Mouse (Mus musculus): ENCODE data around the gene Rpl22l1. TPM values are rescaled to one million over a fixed set of nuclear protein-coding genes. Genes with fewer than 3 reads are reported as not detected.

Rpl22l1 gene
- polyA plus RNA-seq, 1 experiment from 2014 or later, result 225 TPM

GRCm38 (mm10) chr3:28781848-28782247 is 23.4 kb upstream of the Rpl22l1 start:
- Histone ChIP-seq H3K4me2 (peak overlapping the region; percentile 96), H3K4me1 (replicated peaks) (peaks cover 13% of the 10 kb centered on the region), H3K27ac (replicated peaks) (no peak overlapping the region), H3K9ac (peak overlapping the region; percentile 58), H3K9me3 (no peaks in the 10 kb centered on the region), H3K36me3 (no peaks in the 10 kb centered on the region), H3K27me3 (0 out of 2 replicates have a peak, but pooled peaks cover 2% of the 10 kb centered on the region), H3K4me3 (peak overlapping the region; percentile 59)
- no peak for ATAC-seq (ENCODE audit: low FRiP score, low read depth)
- 22% methylated on average over 14 of the region's 14 CpGs for WGBS

- Histone ChIP-seq H3K9me3 (no peaks in the 10 kb centered on the region), H3K27ac (replicated peaks) (no peak overlapping the region), H3K36me3 (no peaks in the 10 kb centered on the region), H3K4me1 (replicated peaks) (peaks cover 13% of the 10 kb centered on the region), H3K4me3 (no peak overlapping the region), H3K4me2 (no peak overlapping the region), H3K9ac (no peak overlapping the region), H3K27me3 (0 out of 2 replicates have a peak, but pooled peaks cover 2% of the 10 kb centered on the region)
- ATAC-seq (ENCODE audit: low FRiP score, low read depth), result no peak
- 75% methylated on average over 2 of the region's 2 CpGs for WGBS
These were observed 21.1 kb upstream of the Rpl22l1 start for GRCm38 (mm10) chr3:28784176-28784575.

DNA sequence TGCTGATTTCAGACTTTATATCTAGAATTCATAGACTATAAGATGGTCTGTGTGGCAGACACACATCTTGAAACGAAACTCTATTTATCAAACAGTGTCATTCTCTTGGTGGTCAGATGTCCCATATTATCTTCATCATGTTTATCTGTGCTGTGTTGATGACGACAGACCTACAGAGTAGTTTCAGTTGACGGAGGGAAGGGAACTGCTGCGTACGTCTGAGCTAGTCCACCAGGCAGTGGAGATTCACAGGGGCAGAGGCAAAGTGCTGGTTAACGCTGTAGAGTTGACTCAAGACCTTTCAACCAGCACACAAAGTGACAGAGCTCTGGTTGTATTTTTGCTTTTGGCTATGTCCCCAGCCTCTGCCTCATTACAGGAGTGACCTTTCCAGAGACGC is 10.4 kb upstream of the Rpl22l1 start:
- Histone ChIP-seq H3K4me3 (no peak overlapping the region), H3K4me1 (replicated peaks) (no peaks in the 10 kb centered on the region), H3K4me2 (no peak overlapping the region), H3K27me3 (no peaks in the 10 kb centered on the region), H3K9me3 (no peaks in the 10 kb centered on the region), H3K36me3 (no peaks in the 10 kb centered on the region), H3K9ac (no peak overlapping the region), H3K27ac (replicated peaks) (no peak overlapping the region)
- no peak for ATAC-seq (ENCODE audit: low FRiP score, low read depth)
- 92% methylated on average over 7 of the region's 7 CpGs for WGBS

- peaks cover 19% of the 10 kb centered on the region for H3K36me3 ChIP-seq
- H3K4me2 ChIP-seq, result no peak overlapping the region
- no peaks in the 10 kb centered on the region for H3K9me3 ChIP-seq
- H3K4me1 ChIP-seq (replicated peaks), result peaks cover 14% of the 10 kb centered on the region
- no peaks in the 10 kb centered on the region for H3K27me3 ChIP-seq
- no peak overlapping the region for H3K9ac ChIP-seq
- no peak overlapping the region for H3K27ac ChIP-seq (replicated peaks)
- 90% methylated on average over 4 of the region's 4 CpGs for WGBS
- no peak overlapping the region for H3K4me3 ChIP-seq
- ATAC-seq (ENCODE audit: low FRiP score, low read depth), result no peak
These were observed 2.9 kb downstream of the Rpl22l1 start for GRCm38 (mm10) chr3:28808039-28808643.

DNA sequence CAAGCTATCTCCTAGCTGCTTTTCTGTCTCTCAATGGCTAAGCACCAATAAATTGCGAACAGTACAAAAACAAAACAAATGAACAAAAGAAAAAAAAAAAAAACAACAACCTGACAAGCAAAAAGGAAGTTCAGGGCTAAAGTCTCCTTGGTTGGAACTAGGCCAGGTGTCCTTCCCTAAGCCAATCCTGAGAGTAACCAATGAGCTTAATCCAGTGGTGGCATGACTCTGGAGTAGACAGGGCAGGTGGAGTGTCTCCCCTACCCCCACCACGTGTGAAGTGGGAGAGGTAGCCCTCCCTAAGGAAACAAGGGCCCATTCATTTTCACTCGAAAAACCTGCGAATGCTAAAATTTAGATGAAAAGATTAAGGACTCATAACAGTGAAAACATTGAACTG is 6.2 kb downstream of the Rpl22l1 start:
- no peak overlapping the region for H3K27ac ChIP-seq (replicated peaks)
- H3K4me1 ChIP-seq (replicated peaks), result peaks cover 3% of the 10 kb centered on the region
- no peak overlapping the region for H3K4me2 ChIP-seq
- H3K36me3 ChIP-seq, result peaks cover 19% of the 10 kb centered on the region
- 82% methylated on average over 4 of the region's 4 CpGs for WGBS
- H3K4me3 ChIP-seq, result no peak overlapping the region
- H3K9me3 ChIP-seq, result no peaks in the 10 kb centered on the region
- no peak overlapping the region for H3K9ac ChIP-seq
- no peak for ATAC-seq (ENCODE audit: low FRiP score, low read depth)
- no peaks in the 10 kb centered on the region for H3K27me3 ChIP-seq

DNA sequence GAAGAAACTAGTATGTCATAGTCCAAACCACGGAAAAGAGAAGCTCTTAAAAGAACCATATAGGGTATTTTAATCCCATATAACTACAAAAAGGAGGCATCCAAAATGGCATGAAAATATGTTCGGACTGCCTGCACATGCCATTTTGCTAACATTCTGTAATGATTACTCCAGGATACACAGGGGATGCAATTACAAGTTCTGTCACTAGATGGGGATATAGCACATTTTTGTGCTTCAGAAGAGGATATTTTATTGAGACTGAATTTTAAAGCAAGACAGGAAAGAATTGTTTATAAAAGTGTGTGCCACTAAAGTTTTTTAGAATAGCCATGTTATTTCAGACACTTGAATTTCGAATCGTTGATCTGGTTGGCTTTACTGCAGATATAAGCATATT is 9.1 kb downstream of the Rpl22l1 start:
- H3K9me3 ChIP-seq, result no peaks in the 10 kb centered on the region
- no peak overlapping the region for H3K27ac ChIP-seq (replicated peaks)
- peak overlapping the region; percentile 28; the same call in 1 of the 2 replicates for H3K4me2 ChIP-seq
- no peak overlapping the region for H3K9ac ChIP-seq
- no peak overlapping the region for H3K4me3 ChIP-seq
- H3K27me3 ChIP-seq, result no peaks in the 10 kb centered on the region
- no peaks in the 10 kb centered on the region for H3K4me1 ChIP-seq (replicated peaks)
- 11% methylated on average over 4 of the region's 4 CpGs for WGBS
- ATAC-seq (ENCODE audit: low FRiP score, low read depth), result no peak
- 0 out of 2 replicates have a peak, but pooled peaks cover under 1% of the 10 kb centered on the region for H3K36me3 ChIP-seq

DNA sequence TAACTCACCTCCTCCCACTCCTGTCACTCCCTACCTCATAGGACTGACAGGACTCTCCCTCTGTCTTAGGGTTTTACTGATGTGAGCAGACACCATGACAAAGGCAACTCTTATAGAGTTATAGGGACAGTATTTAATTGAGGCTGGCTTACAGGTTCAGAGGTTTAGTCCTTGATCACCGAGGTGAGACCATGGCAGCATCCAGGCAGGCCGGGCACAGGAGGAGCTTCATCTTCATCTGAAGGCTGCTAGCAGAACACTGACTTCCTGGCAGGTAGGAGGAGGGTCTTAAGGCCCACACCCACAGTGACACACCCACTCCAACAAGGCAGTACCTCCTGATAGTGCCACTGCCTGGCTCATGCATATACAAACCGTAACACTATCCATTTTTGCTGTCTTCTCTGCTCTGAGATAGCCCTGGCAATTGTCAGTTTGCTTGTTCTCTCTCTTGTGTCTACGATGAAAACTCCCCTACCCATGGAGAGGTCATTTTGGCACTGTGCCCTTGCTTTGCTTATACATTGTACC is 10.8 kb downstream of the Rpl22l1 start:
- Histone ChIP-seq H3K4me2 (no peak overlapping the region), H3K4me3 (no peak overlapping the region), H3K36me3 (no peaks in the 10 kb centered on the region), H3K9ac (no peak overlapping the region), H3K27ac (replicated peaks) (no peak overlapping the region), H3K9me3 (no peaks in the 10 kb centered on the region), H3K27me3 (no peaks in the 10 kb centered on the region), H3K4me1 (replicated peaks) (no peaks in the 10 kb centered on the region)
- peak; percentile 19; the same call in 1 of the 2 replicates for ATAC-seq (ENCODE audit: low FRiP score, low read depth)
- WGBS, result 83% methylated on average over 4 of the region's 4 CpGs

GRCm38 (mm10) chr3:28826272-28826671 is 21.0 kb downstream of the Rpl22l1 start:
- Histone ChIP-seq H3K4me2 (no peak overlapping the region), H3K36me3 (no peaks in the 10 kb centered on the region), H3K4me1 (replicated peaks) (no peaks in the 10 kb centered on the region), H3K27ac (replicated peaks) (no peak overlapping the region), H3K4me3 (no peak overlapping the region), H3K9me3 (no peaks in the 10 kb centered on the region), H3K27me3 (no peaks in the 10 kb centered on the region), H3K9ac (no peak overlapping the region)
- no peak for ATAC-seq (ENCODE audit: low FRiP score, low read depth)
- 85% methylated on average over 1 of the region's 1 CpGs for WGBS

DNA sequence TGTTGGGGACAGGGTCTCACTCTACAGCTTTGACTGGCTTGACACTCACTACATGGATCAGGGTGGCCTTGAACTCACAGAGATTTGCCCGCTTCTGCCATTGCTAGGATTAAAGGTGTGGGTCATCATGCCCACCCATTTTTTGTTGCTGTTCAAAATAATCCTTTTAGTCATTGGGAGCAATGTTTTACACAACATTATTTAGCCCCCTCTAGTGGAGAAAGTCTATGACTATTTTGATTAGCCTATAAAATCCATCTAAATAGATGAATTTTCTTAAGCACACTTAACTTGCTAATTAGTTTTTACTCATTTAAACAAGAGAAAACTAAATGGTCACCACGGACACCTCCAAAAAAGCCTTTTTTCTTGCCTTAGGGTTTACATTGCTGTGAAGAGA is 22.4 kb downstream of the Rpl22l1 start:
- H3K27ac ChIP-seq (replicated peaks), result no peak overlapping the region
- no peaks in the 10 kb centered on the region for H3K9me3 ChIP-seq
- ATAC-seq (ENCODE audit: low FRiP score, low read depth), result no peak
- H3K9ac ChIP-seq, result no peak overlapping the region
- WGBS, result 86% methylated on average over 2 of the region's 2 CpGs
- H3K4me2 ChIP-seq, result no peak overlapping the region
- H3K4me3 ChIP-seq, result no peak overlapping the region
- no peaks in the 10 kb centered on the region for H3K27me3 ChIP-seq
- no peaks in the 10 kb centered on the region for H3K4me1 ChIP-seq (replicated peaks)
- no peaks in the 10 kb centered on the region for H3K36me3 ChIP-seq

- no peaks in the 10 kb centered on the region for H3K36me3 ChIP-seq
- H3K9me3 ChIP-seq, result no peaks in the 10 kb centered on the region
- H3K9ac ChIP-seq, result no peak overlapping the region
- no peak overlapping the region for H3K4me3 ChIP-seq
- H3K27me3 ChIP-seq, result no peaks in the 10 kb centered on the region
- ATAC-seq (ENCODE audit: low FRiP score, low read depth), result no peak
- no peak overlapping the region for H3K27ac ChIP-seq (replicated peaks)
- H3K4me2 ChIP-seq, result no peak overlapping the region
- 89% methylated on average over 2 of the region's 2 CpGs for WGBS
- H3K4me1 ChIP-seq (replicated peaks), result no peaks in the 10 kb centered on the region
These were observed 24.2 kb downstream of the Rpl22l1 start for GRCm38 (mm10) chr3:28829454-28829853.

GRCm38 (mm10) chr3:28836796-28837371 is 31.6 kb downstream of the Rpl22l1 start:
- Histone ChIP-seq H3K9ac (no peak overlapping the region), H3K9me3 (no peaks in the 10 kb centered on the region), H3K4me1 (replicated peaks) (no peaks in the 10 kb centered on the region), H3K4me2 (no peak overlapping the region), H3K27me3 (no peaks in the 10 kb centered on the region), H3K36me3 (no peaks in the 10 kb centered on the region), H3K4me3 (no peak overlapping the region), H3K27ac (replicated peaks) (no peak overlapping the region)
- 85% methylated on average over 2 of the region's 2 CpGs for WGBS
- no peak for ATAC-seq (ENCODE audit: low FRiP score, low read depth)

DNA sequence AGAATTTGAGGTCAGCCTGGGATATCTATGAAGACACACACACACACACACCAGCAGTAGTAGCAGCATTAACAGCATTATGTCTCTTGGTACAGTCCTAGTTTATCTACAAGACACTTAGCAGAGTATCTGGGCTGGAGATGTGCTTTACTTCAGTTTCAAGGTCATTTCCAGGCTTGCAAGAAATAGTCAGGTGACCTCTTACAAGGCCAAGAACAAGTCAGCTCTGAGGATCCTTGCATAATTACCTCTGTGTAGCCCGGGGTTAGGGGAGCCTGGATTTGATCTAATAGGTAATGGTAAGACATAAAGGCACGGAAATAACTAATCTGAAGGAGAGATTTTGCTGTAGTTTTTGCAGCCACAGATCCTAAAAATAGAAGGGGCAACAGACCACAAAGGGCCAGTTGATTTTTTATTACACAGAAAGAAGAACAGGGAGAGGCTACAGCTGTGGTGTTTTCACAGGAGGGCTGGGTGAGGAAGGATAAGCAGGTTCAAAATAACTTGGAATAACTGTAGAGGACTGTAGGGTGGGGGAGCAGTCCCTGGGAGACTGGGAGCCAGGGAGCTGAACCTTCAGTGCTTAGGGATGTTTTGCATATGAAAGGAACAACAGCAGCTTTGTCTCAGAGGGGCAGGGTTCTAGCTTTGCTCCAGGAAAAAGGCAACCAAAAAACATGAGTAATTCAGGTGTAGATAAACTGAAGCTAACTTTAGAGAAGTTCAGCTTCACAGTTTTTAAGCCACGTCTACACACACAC is 36.8 kb downstream of the Rpl22l1 start:
- no peak for ATAC-seq (ENCODE audit: low FRiP score, low read depth)
- H3K4me2 ChIP-seq, result no peak overlapping the region
- 24% methylated on average over 3 of the region's 3 CpGs for WGBS
- no peaks in the 10 kb centered on the region for H3K36me3 ChIP-seq
- H3K9me3 ChIP-seq, result no peaks in the 10 kb centered on the region
- H3K27me3 ChIP-seq, result no peaks in the 10 kb centered on the region
- no peak overlapping the region for H3K9ac ChIP-seq
- H3K27ac ChIP-seq (replicated peaks), result no peak overlapping the region
- no peaks in the 10 kb centered on the region for H3K4me1 ChIP-seq (replicated peaks)
- H3K4me3 ChIP-seq, result no peak overlapping the region
